Mouse (Mus musculus) spleen, embryonic (tissue): ENCODE measurements around the gene Irx4.

Experiments used
- CTCF ChIA-PET: fragments of 350-600 bp; sonication (Branson Sonifier 250); formaldehyde crosslinking; loops from one replicate; lab custom pipeline; 2022; lab: Charles Lee

The Irx4 gene

DNA sequence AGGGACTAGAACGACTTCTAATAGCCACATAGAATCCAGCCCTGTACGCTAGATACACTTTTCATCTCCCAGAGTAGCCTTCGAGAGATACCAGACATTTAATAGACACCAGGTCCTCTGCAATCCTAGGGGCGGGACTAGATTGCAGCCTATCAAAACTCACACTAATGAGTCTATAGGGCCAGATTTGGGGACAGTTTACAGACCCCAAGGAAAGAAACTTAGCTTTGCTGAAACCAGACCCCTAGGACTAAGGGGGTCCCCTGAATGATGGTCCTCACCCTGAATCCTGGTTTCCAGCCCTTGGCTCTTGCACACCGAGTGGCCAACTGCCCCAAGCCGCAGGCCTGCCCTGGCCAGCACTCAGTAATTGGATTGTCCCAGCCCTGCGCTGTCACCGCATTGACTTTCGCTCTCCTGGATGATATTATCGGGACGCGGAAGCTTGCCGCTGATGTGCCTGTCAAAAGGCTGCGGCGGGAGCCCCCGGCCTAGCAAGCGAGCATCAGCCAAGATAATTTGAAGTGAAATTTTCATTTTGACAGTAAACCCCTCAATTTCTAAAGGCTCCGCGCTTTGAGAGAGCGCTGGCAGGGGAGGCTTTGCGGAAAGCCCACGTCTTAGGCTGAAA lies 10.3 kb downstream of the Irx4 start:
- CTCF ChIA-PET = no interaction called here

DNA sequence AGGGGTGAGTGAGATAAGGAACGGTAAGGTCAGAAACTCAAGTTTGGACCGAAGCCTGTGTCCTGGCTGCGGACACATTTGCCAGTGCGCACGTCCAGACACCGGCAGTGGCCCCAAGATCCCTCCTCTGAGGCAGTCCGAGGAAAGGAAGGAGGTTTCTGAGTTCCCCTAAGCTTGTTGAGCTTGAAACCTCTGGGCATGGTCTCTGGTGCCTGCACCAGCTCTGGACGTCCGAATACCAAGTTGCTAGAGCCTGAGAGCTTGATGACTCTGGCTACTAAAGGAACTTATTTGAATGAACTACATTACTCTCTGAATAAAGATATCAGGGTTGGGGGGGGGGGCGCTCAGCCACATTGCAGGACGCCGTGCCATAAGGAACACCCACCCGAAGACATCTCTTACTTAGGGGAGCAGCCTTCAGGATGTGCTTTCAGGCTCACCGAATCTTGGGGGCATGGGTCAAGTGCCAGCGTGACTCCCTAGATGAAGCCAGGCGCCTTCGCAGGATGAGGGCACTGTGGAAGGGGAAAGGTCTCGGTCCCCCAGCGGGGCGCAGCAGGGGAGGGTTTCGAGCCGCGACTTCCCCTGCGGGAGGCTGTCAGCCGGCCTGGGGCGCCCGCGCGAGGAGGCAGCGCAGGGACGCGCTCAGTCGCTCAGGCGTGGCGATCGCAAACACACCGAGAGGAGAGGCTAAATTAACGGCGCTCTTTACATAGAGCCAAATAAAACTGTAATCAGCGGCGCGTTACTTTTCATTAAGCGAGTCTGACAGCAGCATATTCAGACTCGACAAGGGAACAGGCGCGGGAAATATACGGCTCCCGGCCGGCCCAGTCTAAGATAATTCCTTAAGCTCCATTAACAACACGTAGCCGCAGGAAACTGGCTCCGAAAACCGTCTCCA lies 11.3 kb downstream of the Irx4 start:
- CTCF ChIA-PET = no interaction called here

DNA sequence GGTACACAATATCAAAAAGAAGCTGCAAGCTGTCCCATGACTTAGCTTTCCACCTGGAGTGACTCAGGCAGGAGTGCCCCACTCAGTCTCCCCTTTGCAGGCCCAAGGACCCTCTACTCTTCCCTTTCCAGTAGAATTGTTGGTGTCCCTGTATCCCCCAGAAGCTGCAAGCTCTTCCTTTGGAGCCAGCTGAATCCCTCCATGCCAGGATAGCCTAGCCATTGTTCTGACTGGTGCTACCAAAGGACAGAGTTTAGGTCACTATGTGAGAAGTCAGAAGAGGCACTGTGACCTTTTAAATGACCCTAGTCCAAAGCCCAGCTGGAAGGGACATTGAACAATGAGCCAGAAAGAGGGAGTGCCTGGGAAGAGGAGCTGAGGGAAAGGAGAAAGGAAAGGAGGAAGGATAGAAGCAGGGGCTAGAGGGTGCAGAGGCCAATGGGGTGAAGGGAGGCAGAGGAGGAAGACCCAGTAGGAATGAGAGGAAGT lies 12.6 kb downstream of the Irx4 start:
- CTCF ChIA-PET = no interaction called here

DNA sequence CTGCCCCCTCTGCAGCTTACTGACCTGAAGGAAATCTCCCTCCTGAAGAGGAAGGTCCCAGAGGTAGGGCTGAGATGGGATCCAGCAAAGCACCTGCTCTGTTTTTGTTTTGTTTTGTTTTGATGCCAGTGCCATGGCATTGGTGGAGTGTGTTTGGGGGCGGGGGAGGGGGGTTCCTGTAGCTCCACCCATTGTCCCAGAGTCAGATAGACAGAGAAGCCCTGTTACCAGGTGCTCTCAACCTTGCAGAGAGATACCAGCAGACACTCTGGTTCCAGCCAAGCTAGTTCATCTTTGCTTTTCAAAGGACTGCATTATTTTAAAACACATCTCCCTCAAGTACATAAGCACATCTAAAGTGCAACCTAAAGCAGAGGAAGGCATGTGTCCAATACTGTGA lies 13.3 kb downstream of the Irx4 start:
- CTCF ChIA-PET = no interaction called here

DNA sequence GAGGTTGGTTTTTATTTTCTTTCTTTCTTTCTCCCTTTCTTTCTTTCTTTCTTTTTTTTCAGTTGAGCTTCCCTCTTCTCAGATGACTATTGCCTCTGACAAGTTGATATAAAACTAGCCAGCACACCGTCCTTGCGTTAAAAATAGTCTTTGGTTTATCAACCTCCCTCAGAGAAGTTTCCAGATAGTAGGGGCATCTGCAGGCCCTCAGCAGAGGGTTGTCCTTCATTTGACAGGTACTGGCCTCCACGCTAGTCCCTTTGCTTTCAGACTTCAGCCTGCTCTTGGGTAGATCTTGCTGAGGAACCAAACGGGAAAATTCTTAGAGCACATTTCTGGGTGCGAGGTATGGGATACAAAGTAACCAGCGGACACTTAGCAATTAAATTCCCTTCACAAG lies 17.1 kb downstream of the Irx4 start:
- CTCF ChIA-PET = no interaction called here

DNA sequence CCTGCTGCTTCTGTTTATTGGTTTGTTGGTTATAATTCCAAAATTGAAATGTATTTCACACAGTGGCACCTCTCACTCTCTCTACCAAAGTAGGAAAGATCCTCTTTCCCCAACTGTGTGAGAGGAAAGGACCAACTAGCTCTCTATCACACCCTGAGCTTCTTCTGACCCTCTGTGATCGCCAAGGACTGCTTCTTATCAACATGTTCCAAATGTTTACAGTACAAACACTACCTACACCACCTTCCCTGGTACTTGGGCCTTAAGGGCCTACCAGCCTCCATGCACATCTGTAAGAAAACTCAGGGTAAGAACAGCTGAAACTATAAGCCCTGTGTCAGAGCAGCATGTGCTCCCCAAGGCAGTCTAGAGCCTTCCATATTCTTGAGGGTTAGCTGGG lies 17.5 kb downstream of the Irx4 start:
- CTCF ChIA-PET = no interaction called here

DNA sequence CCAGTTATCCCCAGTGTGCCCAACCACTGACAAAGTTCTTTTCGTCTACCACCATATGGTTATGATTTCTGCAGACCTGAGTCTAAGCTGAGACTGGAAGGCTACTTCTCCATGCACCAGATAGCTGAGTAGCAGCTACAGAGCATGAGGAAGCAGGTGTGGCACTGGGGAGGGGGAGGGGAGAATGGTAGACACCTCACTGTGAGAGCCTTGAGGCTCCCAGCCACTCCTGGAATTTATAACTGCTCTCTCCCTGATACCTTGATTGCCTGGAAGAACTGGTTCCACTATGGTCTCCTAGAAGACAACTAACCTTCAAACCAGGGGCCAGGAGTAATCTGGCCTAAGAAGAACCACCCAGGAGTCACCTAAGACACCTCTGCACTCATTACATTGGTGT lies 18.9 kb downstream of the Irx4 start:
- CTCF ChIA-PET = no interaction called here

DNA sequence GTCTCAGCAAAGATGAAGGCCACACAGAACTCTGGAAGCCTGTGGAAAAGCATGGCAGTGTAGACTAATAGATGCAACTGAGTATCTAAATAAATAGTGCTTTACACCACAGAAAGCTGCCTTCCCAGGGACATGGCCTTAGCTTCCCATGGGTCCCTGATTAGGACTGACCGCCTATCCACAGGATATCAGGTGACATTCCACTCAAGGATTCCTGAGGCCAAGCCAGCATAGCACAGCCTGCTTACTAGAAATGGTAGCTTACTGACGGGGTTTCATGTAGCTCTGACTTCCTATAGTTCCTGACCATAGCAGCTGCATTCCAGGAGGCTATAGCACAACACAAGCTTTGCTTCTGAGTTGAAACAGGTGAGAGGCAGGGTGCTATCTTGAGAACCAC lies 22.1 kb downstream of the Irx4 start:
- CTCF ChIA-PET = no interaction called here

DNA sequence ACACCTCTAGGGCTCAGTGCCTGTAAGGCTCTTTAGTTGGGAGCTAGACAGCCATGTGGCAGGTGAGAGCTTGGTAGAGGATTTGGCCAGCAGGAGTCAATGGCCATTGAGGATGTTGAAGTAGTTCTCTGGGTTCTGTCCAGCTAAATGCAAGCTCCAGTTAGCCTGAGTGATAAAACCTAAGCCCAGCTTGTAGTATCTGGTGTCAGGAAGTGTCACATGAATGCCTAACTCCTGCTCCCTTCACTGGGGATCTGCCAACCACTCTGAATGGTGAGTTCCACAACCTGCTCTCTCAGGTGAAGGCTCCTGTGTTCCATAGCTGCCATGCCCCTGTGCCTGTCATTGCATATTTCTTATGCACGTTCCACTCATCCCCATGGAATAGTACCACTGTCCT lies 23.3 kb downstream of the Irx4 start:
- CTCF ChIA-PET = interaction anchor here (0.6 kb wide), 1 partner anchor 1119 kb away, joined by 7 read pairs; no protein-coding TSS in a partner anchor

DNA sequence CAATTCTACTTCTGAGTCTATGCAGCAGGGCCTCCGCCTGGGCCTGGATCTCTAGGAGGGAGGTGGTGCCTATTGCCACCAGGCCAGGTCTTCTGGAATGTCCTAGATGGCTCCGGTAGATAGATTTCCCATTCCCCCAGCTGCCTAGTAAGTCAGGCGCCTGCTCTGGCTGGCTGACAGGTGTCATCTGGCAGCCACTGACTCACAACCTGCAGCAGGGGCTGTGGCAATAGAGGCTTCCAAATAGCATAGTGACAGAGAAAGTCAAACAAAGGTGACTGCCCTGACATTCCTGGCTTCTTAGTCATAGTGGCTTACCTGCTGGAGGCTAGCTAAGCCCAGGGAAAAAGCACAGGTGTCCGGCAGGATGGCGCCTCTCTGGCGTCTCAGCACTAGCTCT lies 29.9 kb downstream of the Irx4 start:
- CTCF ChIA-PET = no interaction called here

DNA sequence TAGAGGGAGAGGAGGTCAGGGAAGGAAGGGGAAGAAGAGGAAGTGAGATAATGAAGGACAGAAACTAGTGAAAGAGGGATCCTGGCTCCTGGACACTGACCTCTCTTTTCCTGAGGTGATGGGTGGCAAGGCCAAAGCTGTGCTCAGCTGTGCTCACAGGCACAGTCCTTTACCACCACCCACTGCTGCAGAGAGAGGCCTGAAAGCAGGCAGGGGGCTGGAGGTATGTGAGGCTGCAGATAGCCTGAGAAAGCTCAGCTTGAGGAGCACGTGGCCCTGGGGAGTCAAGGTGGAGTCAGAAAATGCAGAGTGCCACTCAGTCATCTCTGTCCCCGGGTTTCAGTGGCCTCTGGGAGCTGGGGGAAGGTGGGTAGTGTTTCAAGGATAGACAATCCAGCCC lies 30.8 kb downstream of the Irx4 start:
- CTCF ChIA-PET = no interaction called here

DNA sequence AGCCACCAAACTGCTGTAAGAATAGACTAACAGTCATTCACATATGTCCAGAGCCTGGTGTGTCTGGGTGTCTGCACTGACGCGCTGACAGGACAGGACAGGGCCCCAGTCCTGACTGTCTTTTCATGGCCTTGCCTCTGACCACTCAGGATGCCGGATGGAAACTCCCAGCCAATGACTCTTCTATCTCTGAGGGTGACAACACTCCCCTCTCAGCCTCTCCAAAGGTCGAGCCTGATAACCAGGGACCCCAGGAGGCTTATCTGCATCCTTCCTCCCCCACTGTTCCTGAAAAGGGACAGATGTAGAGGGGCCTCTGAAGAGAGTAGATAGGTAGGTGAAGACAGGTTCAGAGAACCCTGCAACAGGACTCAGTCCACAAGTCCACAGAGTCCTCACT lies 38.4 kb downstream of the Irx4 start:
- CTCF ChIA-PET = interaction anchor here (0.5 kb wide), 1 partner anchor 641 kb away, joined by 3 read pairs; no protein-coding TSS in a partner anchor

DNA sequence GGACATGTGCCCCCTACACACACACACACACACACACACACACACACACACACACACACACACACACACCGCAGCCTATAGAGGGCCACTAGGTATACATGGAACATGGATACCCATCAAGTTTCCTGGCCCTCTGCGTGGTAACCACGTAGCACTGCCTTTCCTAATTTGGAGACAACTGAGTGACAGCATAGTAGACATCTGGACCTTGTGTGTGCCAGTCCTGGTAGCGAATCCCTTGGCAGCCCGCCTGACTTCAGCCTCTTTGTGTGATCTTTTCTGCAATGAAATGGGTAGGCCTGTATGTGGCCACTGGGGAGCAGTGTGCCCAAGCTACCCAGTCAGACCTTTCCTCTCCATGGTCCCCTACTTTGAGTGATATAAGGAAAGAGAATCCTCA lies 39.0 kb downstream of the Irx4 start:
- CTCF ChIA-PET = no interaction called here

DNA sequence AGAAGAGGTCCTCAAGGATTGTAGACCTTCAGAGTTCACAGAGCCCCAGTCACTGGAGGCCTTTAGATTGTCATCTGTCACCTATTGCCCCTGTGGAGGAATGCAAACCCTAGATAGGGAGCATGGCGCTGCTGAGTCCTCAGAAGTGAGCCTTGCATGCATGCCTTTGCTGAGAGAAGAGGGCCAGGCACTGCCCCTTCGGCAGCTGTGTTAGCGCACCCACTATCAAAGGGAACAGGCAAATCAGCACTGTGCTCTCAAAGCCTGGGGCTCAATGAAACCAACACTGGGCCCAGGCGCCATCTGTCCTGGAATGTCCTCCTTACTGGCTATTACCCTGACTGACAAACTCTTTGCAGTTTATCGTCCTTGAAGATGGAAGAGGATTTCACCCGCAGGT lies 44.5 kb downstream of the Irx4 start:
- CTCF ChIA-PET = no interaction called here

DNA sequence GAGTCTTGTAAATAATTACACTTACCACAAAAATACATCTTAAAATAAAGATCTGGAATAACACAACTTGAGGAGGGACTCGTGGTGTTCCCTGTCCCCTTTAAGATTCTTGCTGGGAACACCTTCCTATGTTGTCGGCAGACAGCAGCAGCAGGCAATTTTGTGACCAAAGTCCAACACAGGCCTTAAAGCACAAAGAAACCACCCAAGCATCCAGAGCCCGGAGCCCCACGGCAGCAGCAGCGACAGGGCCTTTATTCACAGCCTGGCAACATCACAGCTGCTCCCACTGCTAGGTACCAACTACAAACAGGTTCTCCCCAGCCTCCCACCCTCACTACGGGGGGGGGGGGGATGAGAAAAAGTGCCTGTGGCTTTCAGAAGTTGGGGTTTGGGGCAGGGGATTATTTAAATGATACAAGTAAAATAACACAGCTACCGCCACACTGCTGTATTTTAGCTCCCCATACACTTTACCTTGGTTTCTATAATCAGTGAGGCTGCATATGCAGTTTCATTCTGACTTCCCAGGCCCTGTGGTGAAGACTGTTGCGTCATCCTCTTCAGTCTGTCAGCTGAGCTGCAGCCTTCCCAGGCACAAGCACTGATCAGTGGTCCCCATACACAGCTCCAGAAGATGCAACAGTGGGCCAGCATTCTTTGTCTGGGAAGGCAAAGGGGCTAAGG lies 45.3 kb downstream of the Irx4 start:
- CTCF ChIA-PET = no interaction called here

DNA sequence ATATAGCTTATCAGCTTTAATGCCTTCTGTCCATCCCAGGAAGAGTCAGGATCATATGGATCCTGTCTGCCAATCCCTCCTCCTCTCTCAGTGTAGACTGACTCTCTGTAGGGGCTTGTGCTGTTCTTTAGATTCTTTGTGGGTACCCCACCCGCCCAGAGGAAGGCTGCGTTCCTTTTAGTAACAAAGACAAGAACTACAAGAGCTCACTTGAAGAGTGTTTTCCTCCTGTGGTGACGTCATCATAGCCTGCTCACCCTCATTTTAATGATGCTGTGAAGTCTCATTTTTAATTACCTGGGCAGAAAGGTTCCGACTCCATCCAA lies 45.8 kb downstream of the Irx4 start:
- CTCF ChIA-PET = no interaction called here

DNA sequence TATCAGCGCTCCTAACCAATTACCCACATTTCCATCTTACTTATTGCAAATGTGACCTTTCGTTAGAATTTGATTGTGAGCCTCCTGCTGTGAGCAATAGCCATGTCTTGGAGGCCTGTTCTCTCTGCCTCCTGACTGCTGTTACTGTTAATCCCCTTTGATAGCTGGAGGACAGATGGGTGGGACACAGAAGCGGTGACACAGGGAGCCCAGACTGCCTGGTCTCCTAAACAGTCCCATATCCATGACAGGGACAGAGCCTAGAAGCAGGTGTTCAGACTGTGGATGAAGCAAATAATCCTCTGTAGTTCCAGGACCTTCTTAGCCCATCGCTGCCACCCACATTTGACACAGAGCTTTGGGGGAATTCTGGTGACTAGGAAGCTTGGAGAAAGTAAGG lies 46.2 kb downstream of the Irx4 start:
- CTCF ChIA-PET = no interaction called here

DNA sequence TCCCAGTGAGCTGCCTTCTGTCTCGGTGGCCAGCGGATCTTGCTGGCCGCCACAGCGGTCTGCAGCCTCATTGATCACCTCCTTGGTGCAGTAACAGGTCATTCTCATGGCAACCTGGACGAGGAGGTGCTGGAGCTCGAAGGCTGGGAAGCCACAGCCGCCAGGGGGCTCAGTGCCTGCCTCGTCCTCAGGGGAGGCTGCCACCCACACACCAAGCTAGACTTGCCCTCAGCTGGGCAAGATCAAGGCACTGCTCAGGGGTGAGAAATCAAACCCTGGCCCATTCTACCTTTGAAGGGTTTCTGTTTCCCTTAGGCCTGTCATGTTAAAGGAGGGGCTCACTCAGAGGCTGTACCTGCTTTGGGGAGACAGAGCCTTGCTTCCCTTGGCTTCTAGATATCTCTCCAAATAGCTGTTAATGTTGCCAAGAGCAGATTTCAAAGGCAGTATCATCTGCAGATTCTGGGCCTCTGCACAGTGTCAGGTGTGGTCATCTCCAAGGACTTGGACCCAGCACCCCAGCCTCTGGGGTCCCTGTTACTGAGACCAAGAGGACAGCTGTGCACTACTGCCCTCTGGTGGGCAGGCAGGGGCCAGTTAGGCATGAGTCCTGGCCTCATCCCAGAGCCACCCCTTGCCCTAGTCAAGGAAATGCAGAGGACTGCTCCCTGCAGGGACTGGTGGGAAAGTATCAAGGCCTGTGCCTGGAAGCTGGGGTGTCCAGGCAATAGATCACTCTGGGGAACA lies 50.1 kb downstream of the Irx4 start:
- CTCF ChIA-PET = no interaction called here
